Mouse (Mus musculus) frontal cortex, postnatal 36 days (tissue): ENCODE results near the gene Spc24.
"Not testable (repeated sequence)": the region's sequence is repeated elsewhere in the genome, so short reads cannot be mapped to it uniquely, and the experiment has no call there.

ENCODE experiments used
- DNase-seq, 2 experiments: peaks; one replicate each; pipeline ENCODE4 v3.0.0; 2022; ENCODE audit warnings: low spot score in 2 of 2

The Spc24 gene

DNA sequence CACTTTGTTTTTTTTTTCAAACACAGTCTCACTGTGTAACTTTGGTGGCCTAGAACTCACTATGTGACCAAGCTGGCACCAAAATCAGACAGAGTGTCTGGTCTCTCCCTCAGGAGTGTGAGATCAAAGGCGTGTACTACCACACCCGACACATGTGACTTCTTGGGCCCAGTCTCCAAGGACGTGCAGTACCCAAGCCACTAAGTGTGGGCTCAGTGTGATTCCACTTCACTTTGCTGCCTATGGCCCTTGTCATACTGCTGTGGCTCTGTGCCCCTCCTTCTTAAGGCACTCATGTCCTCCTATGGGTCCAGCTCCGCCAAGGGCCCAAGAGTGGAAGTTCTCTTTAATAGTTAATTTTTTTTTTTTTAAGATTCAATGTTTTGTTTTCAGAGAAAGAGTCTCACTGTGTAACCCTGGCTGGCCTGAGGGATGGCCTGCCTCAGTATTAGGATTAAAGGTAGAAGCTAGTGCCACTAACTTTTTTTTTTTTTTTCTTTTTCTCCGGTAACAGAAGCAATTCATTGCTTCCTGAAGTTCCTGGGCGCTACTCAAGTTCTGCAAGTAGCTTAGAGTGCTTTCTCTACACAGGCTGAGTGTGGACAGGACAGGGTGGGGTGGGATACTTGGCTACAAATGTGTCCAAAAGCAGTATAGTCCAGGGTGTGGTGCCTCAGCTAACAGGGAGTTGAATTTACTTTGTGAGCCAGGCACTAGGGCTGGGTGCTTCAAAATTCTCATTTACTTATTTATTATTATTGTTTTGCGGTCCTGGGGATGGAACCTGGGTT, 24.6 kb upstream of the Spc24 start:
- DNase-seq: no peak

DNA sequence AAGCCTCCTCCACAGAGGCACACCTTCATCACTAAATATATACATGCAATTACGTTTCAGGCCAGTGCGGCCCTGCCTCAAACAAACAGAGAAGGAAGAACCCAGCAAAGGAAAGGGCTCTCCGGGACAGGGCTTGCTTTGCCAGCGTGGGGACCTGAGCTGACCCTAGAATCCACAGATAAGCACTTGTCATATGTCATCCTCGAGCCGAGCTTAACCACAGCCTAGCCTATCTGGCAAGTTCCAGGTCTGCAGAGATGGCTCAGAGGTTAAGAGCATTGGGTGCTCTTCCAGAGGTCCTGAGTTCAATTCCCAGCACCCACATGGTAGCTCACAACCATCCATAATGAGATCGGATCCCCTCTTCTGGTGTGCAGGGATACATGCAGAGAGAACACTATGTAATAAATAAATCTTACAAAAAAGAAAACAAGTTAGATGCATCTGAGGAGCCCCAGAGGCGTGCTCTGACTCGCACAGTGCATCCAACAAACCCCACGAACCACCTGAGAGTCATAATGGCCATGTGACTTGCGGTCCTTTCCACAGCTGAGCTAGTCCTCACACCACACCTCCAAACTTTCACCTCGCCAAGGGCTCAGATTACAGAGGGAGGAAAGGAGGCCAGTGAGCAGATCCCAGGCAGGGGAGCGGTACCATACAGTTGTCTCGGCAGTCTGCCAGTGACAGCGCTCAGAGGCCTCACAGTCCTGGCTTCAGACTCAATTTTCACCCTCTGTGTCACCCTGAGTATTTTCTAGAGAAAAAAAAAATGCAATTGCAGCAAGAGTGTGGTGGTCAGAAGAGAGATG, 21.8 kb upstream of the Spc24 start:
- no peak for DNase-seq

- no peak for DNase-seq
Measured at GRCm38 (mm10) chr9:21777726-21778125, 17.6 kb upstream of the Spc24 start.

DNA sequence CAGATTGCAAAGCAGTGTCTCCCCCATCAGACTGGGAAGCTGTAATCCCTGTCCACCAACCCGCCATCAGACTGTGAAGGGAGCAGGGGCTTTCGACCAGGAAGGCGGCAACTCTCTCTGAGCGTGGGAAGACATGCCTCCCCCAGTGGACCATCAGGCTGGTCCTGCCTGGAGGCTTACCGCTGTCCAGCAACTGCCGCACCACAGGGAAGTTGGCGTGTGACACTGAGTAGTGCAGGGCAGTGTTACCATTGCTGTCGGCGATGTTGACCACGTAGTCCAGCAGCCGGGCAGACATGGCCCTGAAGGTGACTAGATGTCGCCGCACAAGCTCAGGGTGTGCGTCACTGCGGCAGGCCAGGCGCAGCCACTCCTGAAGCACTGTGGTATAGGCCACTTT, 14.2 kb upstream of the Spc24 start:
- no peak for DNase-seq

GRCm38 (mm10) chr9:21773396-21773795, 13.3 kb upstream of the Spc24 start:
- DNase-seq: not testable (repeated sequence)

- DNase-seq: no peak
Measured at GRCm38 (mm10) chr9:21769558-21770183, 9.6 kb upstream of the Spc24 start.

DNA sequence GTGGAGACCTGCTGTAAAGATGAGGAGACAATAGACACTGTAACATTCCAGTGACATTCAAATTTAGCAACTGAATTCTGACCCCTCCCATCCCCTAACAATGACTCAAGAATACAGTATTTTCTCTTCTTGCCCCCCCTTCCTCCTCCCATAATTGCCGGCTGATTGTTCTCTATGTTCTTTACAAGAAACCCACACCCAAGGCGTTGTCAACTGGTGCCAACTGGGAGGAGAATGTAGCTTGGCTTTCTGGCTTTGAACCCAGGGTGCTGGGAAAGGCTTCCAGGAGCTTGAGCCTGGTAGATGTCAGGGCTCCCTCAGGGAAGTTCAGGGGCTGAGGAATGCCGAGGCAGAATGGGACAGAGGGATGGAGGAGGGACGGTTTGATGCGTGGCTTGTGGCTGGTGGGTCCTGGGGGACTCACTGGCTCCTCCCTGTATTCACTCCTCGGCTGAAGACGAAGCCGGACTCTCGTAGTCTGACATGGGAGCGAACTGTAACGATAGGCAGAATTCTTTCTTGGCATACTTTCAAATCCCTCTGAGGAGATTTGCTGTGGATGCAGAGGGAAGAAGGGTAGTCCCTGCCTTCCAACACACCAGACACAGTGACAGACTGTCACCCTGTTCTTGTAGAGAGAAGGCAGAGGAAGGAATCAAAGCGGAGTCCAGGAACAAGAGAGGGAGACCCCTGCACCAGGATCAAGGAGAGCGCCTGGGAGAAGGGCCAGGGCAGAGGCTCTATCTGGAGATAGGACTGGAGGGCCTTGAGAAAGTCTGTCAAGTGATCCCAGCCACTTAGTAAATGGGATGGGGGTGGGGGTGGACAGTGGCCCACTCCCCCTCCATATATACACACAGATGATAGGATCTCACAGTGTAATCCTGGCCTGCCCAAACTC, 8.7 kb upstream of the Spc24 start:
- DNase-seq: no peak

- DNase-seq: no peak
Measured at GRCm38 (mm10) chr9:21767896-21768295, 7.8 kb upstream of the Spc24 start.

- no peak for DNase-seq
Measured at GRCm38 (mm10) chr9:21764084-21764999, 4.2 kb upstream of the Spc24 start.

DNA sequence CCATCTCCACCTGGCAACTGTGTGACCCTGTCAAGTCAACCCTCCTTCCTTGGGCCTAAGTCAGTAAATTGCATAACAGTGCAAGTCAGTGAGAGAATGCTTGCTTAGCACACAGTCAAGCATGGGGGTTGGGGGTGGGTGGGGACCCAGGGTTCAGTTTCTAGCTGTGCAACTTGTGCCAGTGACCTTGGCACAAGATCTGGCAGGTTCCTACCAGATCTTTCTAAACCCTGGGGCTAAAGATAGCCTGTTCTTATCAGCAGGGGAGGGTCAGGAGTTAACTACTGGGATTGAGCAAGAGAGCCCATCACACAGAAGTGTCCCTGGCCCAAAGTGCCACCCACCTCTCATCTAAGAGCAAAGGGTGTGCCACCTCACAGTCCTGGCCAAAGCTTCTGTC, 2.0 kb upstream of the Spc24 start:
- DNase-seq: no peak

DNA sequence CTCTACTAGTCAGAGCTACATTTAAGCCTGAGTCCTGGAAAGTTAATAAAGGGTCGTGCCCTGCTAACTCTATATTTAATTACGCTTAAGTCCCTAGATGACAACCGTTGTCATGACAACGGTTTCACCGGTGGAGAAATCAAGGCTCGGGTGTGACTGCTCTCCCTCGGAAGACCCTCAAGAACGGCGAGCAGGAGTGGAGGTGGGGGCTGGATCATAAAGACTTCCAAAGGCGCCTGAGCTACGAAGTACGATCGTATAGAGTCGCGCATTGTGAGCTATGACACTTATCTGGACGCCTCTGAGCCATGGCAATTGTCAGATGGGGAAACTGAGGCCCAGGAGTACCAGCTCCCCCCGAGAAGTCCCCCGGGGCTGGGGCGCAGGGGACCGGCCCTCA, 385 bp downstream of the Spc24 start:
- no peak for DNase-seq

GRCm38 (mm10) chr9:21758576-21759529, 1.2 kb downstream of the Spc24 start:
- DNase-seq: no peak

GRCm38 (mm10) chr9:21754516-21755321, 5.4 kb downstream of the Spc24 start:
- DNase-seq: no peak

- DNase-seq: no peak
Measured at GRCm38 (mm10) chr9:21754003-21754402, 6.1 kb downstream of the Spc24 start.

DNA sequence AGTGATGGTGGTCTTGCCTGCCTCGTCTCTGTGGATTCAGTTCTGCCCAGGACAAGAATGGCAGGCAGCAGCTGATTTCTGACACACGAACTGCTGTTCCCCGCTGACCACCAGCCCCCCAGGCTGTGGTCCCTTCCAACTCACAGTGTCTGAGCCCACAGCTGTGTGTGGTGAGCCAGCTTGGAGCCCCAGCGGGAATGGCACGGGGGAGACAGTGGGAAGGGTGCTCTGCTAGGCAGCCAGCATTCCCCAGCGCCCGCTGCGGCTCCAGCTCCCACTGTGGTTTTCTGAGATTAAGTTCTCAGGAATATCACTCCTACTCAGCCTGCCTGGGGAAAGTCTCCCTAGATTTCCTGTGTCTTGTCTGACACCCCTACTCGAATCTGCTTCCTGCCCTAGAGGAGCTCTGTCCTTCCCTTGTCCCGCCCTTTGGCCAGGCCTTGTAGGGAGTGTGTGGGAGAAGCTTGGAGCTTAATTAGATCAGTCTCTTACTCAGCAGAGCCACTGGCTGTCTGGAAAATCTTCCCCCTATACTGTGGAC, 7.8 kb downstream of the Spc24 start:
- DNase-seq: peak; percentile 58 to 66

- DNase-seq: no peak
Measured at GRCm38 (mm10) chr9:21751347-21751746, 8.8 kb downstream of the Spc24 start.

DNA sequence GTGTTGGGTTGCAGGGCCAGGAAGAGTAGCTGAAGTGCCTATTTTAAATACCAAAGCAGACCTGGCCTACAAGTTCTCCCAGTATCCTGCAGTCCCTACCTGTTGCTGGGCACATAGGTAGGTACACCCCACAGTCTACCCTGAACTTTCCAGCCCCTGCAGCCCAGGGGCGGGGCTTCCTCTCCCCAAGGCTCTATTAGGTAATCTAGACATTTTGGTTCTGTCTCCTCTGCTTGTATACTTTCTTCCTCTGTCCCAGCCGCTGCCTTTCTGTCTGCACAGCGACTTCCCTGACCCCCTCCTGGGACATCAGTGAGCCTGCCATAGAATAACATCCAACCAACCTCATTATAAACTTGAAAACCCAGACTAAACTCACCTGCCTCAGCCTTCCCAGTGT, 9.7 kb downstream of the Spc24 start:
- DNase-seq: no peak
